Comparison of ENCODE assay signal across 17 mouse cellular contexts in the genomic region with DNA sequence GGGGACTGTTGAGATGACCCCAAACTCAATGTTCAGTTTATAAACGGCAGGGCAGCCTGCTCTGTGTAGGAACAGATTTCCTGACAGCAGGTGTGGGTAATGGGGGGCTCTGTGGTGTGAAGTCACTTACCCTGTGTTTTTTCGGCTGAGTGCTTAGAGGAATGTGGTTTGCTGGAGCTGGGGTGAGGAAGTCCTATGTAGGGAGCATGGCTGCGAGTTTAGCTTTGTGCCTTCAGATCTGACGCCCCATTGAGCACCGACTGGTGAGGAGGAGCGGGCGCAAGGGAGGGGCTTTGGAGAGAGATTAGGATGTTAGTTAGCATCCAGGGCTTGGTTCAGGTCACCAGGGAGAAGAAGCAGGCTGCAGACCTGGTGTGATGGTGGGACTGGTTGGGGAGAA.
"Had no signal": no experiment of that assay in that cellular context is flagged by ENCODE, and none has a peak within 500 bp of the region (broad histone marks: within the 10 kb centered on the region; RNA-seq: fewer than 3 reads in every experiment).

No protein-coding gene starts in this region.

- H3K9ac ChIP-seq: liver, embryonic 15.5 days; lung, embryonic 14.5 days; neural tube, embryonic 15.5 days had no signal

- H3K4me2 ChIP-seq: liver, embryonic 11.5 days; liver, embryonic 15.5 days; lung, embryonic 14.5 days; neural tube, embryonic 15.5 days had no signal

- H3K9me3 ChIP-seq: limb, embryonic 10.5 days; liver, embryonic 15.5 days; midbrain, embryonic 10.5 days; neural tube, embryonic 15.5 days had no signal

- H3K27me3 ChIP-seq: liver, embryonic 15.5 days; neural tube, embryonic 15.5 days had no signal

- H3K27ac ChIP-seq: left cerebral cortex, adult 2 months; limb, embryonic 10.5 days; liver, embryonic 15.5 days; midbrain, embryonic 10.5 days; neural tube, embryonic 15.5 days had no signal

- ATAC-seq: hindbrain, embryonic 16.5 days; inflammation-experienced regulatory T-cells, adult 6 months had no signal

- DNase-seq: kidney, adult 2 months; lung, embryonic 14.5 days; lung, postnatal 10 days; lung, postnatal 4 days; midbrain, embryonic 14.5 days; retina, postnatal 1 day; right cerebral cortex, postnatal 4 days; spleen, adult 18-20 months had no signal

- H3K4me3 ChIP-seq: left cerebral cortex, adult 2 months; limb, embryonic 10.5 days; liver, embryonic 15.5 days; midbrain, embryonic 10.5 days; myocyte; neural tube, embryonic 15.5 days had no signal
